Mouse (Mus musculus) embryonic stem cell, embryonic (primary cell): ENCODE data around the gene Pign.

ENCODE experiments used
- CTCF ChIA-PET, 4 experiments: fragments of 300-600 bp in 2 of 4; fragments of 350-600 bp in 2 of 4; sonication (Branson Sonifier 250); formaldehyde crosslinking; loops; one replicate each; lab custom pipeline; 2022; ENCODE audit warnings: inconsistent platforms in 2 of 4; lab: Charles Lee
- POLR2A ChIA-PET, 4 experiments: fragments of 300-600 bp in 2 of 4; fragments of 350-600 bp in 2 of 4; sonication (Branson Sonifier 250); formaldehyde crosslinking; loops; one replicate each; lab custom pipeline; 2022; ENCODE audit warnings: antibody characterized with exemption in 4 of 4, inconsistent platforms in 1 of 4; lab: Charles Lee

The Pign gene

DNA sequence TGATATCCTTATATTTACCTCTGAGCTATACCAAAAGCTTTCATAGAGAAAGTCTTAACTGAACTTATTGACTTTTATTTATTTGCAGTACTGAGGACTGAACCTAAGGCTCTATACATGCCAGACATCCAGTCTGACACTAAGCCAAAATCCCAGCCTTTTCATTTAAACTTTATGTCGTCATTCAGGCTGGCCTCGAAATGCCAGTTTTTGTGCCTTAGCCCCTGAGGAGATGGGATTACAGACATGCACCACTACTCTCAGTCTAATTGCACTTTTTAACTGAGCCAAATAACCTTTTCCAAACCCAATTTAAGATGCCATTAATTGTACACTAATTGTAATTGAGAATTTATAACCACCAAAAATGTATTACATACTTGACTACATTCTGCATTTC is 73.8 kb downstream of the Pign start:
- CTCF ChIA-PET, result no interaction called here
- POLR2A ChIA-PET, result no interaction called here

DNA sequence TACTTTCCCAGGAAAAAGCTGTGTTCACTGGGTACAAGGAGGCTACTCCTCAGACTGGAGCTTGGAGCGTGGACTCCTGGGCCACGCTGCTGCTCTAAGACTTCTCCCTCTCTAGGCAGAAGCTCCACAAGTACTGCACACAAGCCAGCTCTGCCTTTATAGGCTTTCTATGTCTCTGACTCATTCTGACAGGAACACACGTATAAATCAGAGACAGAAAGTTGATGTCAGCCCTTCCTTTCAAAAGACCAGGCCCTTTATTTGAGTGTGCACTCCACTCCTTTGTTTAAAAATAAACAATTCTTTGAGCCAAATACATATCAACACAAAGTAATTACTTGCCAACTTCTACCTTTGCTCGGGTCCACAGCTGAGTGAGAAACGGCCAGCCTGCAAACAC is 74.8 kb downstream of the Pign start:
- ChIA-PET POLR2A (no interaction called here), CTCF (interaction anchor here in 1 of 4 experiments (0.9 kb wide), 1 partner anchor 25 kb away, joined by 7 read pairs; no protein-coding TSS in a partner anchor)

DNA sequence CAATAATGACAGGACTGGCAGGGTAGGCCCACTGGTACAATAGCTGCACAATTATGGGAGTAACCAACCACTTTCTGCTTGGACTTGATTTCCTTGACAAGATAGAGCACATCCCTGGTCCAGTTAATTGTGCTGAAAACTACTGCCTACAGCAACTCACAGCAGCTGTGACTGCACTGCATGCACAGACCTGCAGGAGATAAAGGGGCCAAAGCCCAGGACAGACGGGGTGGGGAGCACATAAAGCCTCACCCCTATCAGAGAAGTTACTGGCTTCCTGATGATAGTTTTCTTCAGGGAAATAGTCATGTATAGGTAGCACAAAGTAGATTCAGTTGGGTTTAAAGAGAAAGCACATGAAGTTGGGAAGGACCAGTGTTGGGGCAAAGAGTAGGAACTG is 80.7 kb downstream of the Pign start:
- CTCF ChIA-PET, result no interaction called here
- POLR2A ChIA-PET, result no interaction called here

GRCm38 (mm10) chr1:105580909-105581308 is 82.6 kb downstream of the Pign start:
- POLR2A ChIA-PET, result interaction anchor here in 1 of 4 experiments (0.6 to 1.3 kb wide), 2 partner anchors 13 to 593 kb away, joined by 3 to 4 read pairs; no protein-coding TSS in a partner anchor
- CTCF ChIA-PET, result no interaction called here

GRCm38 (mm10) chr1:105566051-105566450 is 97.4 kb downstream of the Pign start:
- ChIA-PET CTCF (no interaction called here), POLR2A (no interaction called here)

GRCm38 (mm10) chr1:105564289-105564688 is 99.2 kb downstream of the Pign start:
- CTCF ChIA-PET, result interaction anchor here in 3 of 4 experiments (0.5 to 1.4 kb wide), 4 partner anchors 24 to 82 kb away, joined by 3 to 7 read pairs (median 3); no protein-coding TSS in a partner anchor
- POLR2A ChIA-PET, result interaction anchor here in 1 of 4 experiments (0.9 kb wide), 1 partner anchor 12 kb away, joined by 3 read pairs; no protein-coding TSS in a partner anchor

GRCm38 (mm10) chr1:105563821-105564220 is 99.7 kb downstream of the Pign start:
- POLR2A ChIA-PET, result interaction anchor here in 1 of 4 experiments (0.9 kb wide), 1 partner anchor 12 kb away, joined by 3 read pairs; no protein-coding TSS in a partner anchor
- CTCF ChIA-PET, result interaction anchor here in 3 of 4 experiments (0.5 to 1.4 kb wide), 4 partner anchors 24 to 82 kb away, joined by 3 to 7 read pairs (median 3); no protein-coding TSS in a partner anchor

DNA sequence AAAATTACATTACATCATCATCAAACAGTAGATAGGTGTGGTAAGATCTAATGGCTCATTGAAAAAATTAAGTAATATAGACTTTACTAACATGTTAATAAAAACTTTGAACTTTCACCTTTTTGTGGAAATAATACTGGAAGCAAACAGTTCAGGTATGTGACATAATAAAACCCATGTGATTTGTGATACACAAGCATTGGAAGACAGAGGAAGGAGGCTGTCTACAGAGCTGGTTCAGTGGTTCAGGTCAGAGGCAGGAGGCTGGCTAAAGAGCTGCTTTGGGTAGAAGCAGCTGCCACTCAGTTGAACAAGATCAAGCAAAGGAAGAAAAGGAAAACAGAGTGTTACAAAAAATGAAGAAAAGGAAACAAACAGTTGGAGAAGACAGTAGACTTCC is 107.4 kb downstream of the Pign start:
- ChIA-PET CTCF (no interaction called here), POLR2A (no interaction called here)

DNA sequence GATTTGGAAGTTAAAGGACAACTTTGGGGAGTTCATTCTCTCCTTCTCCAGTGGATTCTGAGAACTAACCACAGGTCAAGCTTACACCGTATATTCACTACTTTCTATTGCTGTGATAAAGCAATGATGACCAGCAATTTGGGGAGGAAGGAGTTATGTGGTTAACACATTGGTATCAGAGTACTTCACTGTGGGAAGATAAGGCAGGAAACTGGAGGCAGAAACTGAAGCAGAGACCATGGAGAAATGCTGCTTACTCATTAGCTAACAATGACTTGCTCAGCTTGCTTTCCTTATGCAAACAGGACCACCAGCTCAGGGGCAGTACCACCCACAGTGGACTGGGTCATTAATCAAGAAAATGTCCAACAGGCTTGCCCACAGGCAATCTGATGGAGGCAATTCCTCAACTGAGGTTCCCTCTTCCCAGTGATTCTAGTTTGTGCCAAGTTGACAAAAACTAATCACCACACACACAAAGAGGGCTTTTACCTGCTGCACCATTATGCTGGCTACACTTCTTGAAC is 108.2 kb downstream of the Pign start:
- POLR2A ChIA-PET, result no interaction called here
- CTCF ChIA-PET, result no interaction called here

DNA sequence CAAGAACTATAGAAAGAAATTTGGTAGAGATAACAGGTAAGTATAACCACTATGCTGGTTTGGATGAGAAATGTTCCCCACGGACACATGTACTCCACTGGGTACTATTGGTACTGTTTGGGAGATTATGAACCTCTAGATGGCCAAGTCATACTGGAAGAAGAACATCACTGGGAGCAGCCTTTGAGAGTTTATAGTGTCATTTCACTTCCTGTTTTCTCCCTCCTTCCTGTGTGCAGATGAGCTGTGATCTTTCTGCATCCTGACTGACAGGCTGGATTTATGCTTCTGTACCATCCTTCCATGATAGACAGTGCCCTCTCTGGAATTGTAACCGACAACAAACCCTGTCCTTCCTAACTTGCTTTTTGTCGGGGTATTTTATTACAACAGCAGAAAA is 110.3 kb downstream of the Pign start:
- POLR2A ChIA-PET, result no interaction called here
- CTCF ChIA-PET, result no interaction called here

GRCm38 (mm10) chr1:105550163-105550562 is 113.3 kb downstream of the Pign start:
- POLR2A ChIA-PET, result interaction anchor here in 1 of 4 experiments (0.6 to 0.7 kb wide), 2 partner anchors 52 to 178 kb away, joined by 3 read pairs; no protein-coding TSS in a partner anchor
- CTCF ChIA-PET, result no interaction called here

- CTCF ChIA-PET, result no interaction called here
- POLR2A ChIA-PET, result interaction anchor here in 1 of 4 experiments (0.7 kb wide), 1 partner anchor 177 kb away, joined by 3 read pairs; no protein-coding TSS in a partner anchor
Measured at GRCm38 (mm10) chr1:105549648-105550047, 113.8 kb downstream of the Pign start.

GRCm38 (mm10) chr1:105543051-105543450 is 120.4 kb downstream of the Pign start:
- CTCF ChIA-PET, result no interaction called here
- POLR2A ChIA-PET, result no interaction called here

DNA sequence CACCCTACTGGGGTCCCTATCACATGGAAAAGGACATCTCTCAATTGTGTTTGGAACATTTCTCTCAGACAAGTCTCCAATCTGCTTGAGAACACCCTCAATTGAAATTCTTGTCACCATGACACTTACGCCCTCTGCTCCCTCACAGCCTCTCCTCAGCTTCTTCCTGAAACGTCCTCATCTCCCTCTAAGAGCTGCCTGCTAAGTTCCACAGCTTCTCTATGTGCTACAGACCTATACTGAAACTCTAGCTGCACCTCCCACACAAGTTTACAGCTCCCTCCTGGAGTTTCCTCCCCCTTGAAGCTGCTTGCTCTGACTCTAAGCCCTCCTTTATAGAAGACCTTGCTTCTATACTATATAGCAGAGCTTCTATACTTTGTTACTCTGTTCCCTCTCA is 139.7 kb downstream of the Pign start:
- ChIA-PET POLR2A (interaction anchor here in 2 of 4 experiments (0.8 to 1.6 kb wide), 3 partner anchors 11 to 466 kb away, joined by 3 to 4 read pairs (median 3); partner anchors contain the start of genes Pign (in 1 of the 2), Relch (in 1 of the 2) and Zcchc2 (in 1 of the 2)), CTCF (interaction anchor here in 1 of 4 experiments (0.5 kb wide), 1 partner anchor 1179 kb away, joined by 22 read pairs; no protein-coding TSS in a partner anchor)

DNA sequence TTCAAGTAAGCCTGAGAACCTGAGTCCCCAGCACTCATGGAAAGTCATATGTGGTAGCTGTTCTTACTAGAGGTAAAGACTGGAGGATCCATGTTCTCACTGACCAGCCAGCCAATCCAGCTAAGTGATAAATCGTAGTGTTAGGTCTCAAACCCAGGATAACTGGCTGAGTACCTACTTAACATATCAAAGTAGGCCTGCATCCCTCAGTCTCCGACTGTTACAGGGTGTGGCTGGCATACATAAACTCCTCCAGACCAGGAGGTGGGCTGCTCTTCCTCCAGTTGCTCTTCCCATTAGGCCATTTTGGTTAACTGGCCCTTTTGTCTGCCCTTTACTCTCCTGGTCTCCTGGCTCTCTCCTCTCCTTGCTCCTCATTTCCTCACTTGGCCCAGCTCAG is 141.2 kb downstream of the Pign start:
- ChIA-PET POLR2A (no interaction called here), CTCF (no interaction called here)

DNA sequence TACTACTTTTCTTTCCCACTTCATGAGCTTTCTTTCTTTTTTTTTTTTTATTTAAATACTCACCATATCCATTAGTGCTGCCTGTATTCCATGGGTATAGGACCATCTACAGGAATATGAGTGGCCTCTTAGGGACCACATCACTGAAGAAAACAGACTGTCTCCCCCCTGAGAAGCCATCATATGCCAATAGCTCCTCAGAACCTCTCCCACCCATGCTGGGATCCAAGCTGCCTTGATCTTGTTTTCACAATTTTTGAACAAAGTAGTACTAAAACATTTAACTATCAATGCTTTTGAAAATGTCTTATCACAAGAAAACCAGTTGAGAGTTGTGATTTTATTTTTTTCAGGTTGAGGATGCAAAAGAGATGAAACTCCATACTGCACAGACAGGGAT is 145.4 kb downstream of the Pign start:
- CTCF ChIA-PET, result no interaction called here
- POLR2A ChIA-PET, result no interaction called here

GRCm38 (mm10) chr1:105507116-105507515 is 156.4 kb downstream of the Pign start:
- ChIA-PET POLR2A (no interaction called here), CTCF (no interaction called here)

GRCm38 (mm10) chr1:105492626-105493025 is 170.9 kb downstream of the Pign start:
- ChIA-PET POLR2A (no interaction called here), CTCF (no interaction called here)

DNA sequence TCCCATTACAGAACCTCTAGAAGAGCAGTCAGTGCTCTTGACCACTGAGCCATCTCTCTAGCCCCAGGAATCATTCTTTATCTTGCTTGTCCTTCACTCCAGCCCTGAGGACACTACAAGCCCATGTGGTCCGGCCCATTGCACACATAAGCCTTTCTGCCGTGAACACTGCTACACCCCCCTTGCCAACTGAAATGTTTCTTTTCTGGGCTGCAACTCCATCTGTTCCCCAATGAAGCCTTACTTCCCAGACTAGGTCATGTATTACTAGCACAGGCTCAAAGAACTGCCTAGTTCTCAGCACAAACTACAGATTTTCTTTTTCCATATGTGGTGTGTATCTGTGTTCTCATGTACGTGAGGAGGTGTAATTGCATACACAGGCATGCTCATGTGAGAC is 174.0 kb downstream of the Pign start:
- ChIA-PET CTCF (no interaction called here), POLR2A (no interaction called here)

DNA sequence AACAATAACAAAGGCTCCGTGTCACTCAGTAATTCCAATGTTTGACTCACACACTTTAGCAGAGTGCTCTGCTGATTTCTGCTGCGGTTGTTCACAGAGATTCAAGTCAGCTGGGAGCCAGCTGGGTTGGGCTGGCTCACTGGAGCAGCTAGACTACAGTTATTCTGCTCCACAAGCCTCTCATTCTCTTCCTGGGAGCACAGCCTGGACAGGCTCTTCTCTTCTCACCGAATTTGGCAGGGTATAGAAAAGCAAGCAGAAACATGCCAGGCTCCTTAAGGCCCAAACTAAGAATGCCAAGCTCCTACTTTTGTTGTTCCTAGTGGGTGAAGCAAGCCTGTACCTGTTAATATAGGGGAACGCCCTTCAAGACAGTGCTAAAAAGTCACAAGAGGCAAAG is 176.4 kb downstream of the Pign start:
- ChIA-PET CTCF (no interaction called here), POLR2A (no interaction called here)
